Mouse (Mus musculus) mesoderm, embryonic 11.5 days (tissue): Measurements from ENCODE around the gene Gcnt2.
A peak's percentile ranks its signal among the peaks of the same experiment; 100 is the strongest.

Source experiments
- DNase-seq: peaks from one replicate; pipeline ENCODE4 v3.0.0-alpha.2; 2012; ENCODE audit warnings: low read depth, low spot score

The Gcnt2 gene

GRCm38 (mm10) chr13:40937586-40937985 is 78.0 kb downstream of the Gcnt2 start:
- peak; percentile 19 for DNase-seq

GRCm38 (mm10) chr13:40938485-40939357 is 79.2 kb downstream of the Gcnt2 start:
- no peak for DNase-seq

- DNase-seq = no peak
These were observed 83.5 kb downstream of the Gcnt2 start for GRCm38 (mm10) chr13:40943066-40943465.

- DNase-seq = no peak
These were observed 84.4 kb downstream of the Gcnt2 start for GRCm38 (mm10) chr13:40943936-40944335.

GRCm38 (mm10) chr13:40944346-40944745 is 84.8 kb downstream of the Gcnt2 start:
- no peak for DNase-seq

GRCm38 (mm10) chr13:40946513-40946912 is 87.0 kb downstream of the Gcnt2 start:
- DNase-seq = no peak

GRCm38 (mm10) chr13:40947538-40948205 is 88.1 kb downstream of the Gcnt2 start:
- no peak for DNase-seq

GRCm38 (mm10) chr13:40951386-40951976 is 91.9 kb downstream of the Gcnt2 start:
- DNase-seq = no peak

- no peak for DNase-seq
These were observed 93.7 kb downstream of the Gcnt2 start for GRCm38 (mm10) chr13:40953231-40953630.

GRCm38 (mm10) chr13:40955773-40956172 is 96.2 kb downstream of the Gcnt2 start:
- no peak for DNase-seq

- no peak for DNase-seq
These were observed 108.1 kb downstream of the Gcnt2 start for GRCm38 (mm10) chr13:40967609-40968008.

GRCm38 (mm10) chr13:40968564-40968963 is 109.0 kb downstream of the Gcnt2 start:
- no peak for DNase-seq

- DNase-seq = no peak
These were observed 110.3 kb downstream of the Gcnt2 start for GRCm38 (mm10) chr13:40969761-40970390.

GRCm38 (mm10) chr13:40971261-40971660 is 111.7 kb downstream of the Gcnt2 start:
- no peak for DNase-seq

- DNase-seq = no peak
These were observed 112.3 kb downstream of the Gcnt2 start for GRCm38 (mm10) chr13:40971831-40972230.

- DNase-seq = no peak
These were observed 113.4 kb downstream of the Gcnt2 start for GRCm38 (mm10) chr13:40972976-40973375.

GRCm38 (mm10) chr13:40977609-40978008 is 118.1 kb downstream of the Gcnt2 start:
- peak; percentile 65 for DNase-seq

- no peak for DNase-seq
These were observed 119.1 kb downstream of the Gcnt2 start for GRCm38 (mm10) chr13:40978652-40979051.

- no peak for DNase-seq
These were observed 119.8 kb downstream of the Gcnt2 start for GRCm38 (mm10) chr13:40979321-40979720.

GRCm38 (mm10) chr13:40982759-40983158 is 123.2 kb downstream of the Gcnt2 start:
- no peak for DNase-seq

- no peak for DNase-seq
These were observed 126.5 kb downstream of the Gcnt2 start for GRCm38 (mm10) chr13:40986081-40986480.
